Mouse (Mus musculus): Measurements from ENCODE around the gene Fam222a.

The Fam222a gene

DNA sequence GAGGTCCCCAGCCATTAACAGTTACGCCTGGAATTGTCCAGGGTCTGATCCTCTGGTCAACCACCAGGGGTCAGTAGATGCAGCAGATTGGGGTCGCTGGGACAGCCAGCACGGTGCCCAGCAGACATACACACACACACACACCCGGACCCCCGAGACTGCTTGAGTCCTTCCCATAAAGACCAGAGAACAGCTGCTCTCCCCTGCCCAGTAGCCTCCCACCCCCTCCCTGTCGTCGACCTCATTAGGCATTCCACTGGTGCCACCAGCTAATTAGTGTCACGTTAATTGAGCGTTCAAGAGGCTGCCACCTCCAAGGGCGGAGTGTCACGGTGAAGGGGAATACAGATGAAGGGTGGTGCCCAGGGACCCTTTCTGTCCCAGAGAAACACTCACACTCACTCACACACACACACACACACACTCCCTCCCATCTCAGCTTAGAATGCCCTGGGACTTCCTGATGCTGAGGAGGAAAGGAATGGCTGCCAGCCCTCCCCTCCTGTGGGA, 37.0 kb downstream of the Fam222a start:
- no peak for TF ChIP-seq GATA4 (IDR thresholded peaks at IDR 0.05; ENCODE audit: insufficient replicate concordance, low read length)

DNA sequence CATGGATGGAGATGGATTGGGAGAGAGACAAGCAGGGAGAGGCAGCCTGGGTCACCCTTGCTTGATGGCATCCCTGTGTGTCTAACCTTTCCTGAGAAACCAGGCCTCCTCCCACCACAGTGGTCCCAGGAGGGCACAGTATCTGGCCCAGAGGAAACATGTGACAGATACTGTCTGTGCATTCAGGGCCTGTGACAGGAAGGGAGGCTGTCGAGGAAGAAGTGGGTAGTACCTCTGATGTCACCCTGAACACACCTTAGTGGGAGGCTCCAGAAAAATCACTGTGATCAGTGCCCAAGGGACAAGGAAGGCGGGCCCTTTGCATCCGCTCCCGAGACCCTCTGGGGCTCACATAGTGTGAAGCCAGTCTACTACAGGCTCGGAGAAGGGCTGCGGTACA, 38.2 kb downstream of the Fam222a start:
- no peak for TF ChIP-seq GATA4 (IDR thresholded peaks at IDR 0.05; ENCODE audit: insufficient replicate concordance, low read length)

DNA sequence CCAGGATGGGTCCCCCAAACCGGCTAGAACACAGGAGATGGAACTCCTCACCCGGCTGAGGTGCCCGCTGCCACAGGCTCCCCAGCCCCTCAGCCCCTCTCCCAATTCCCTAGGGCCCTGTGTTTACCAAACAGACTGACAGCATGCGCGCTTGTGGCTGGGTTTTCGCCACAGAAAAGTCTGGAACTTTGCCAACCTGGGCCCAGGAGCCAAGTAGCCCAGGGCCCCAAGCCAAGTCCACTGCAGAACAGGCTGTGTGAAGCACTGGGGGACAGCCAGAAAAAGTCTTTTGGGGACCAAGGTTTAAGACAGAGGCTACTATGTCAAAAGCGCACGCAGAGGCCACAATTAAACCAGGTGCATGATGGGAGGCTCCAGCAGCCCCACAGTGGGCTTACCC, 39.8 kb downstream of the Fam222a start:
- no peak for TF ChIP-seq GATA4 (IDR thresholded peaks at IDR 0.05; ENCODE audit: insufficient replicate concordance, low read length)

GRCm38 (mm10) chr5:114608516-114608915, 40.7 kb downstream of the Fam222a start:
- TF ChIP-seq GATA4 (IDR thresholded peaks at IDR 0.05; ENCODE audit: insufficient replicate concordance, low read length) = no peak

GRCm38 (mm10) chr5:114611256-114611655, 43.4 kb downstream of the Fam222a start:
- no peak for TF ChIP-seq GATA4 (IDR thresholded peaks at IDR 0.05; ENCODE audit: insufficient replicate concordance, low read length)

GRCm38 (mm10) chr5:114611968-114612608, 44.3 kb downstream of the Fam222a start:
- TF ChIP-seq GATA4 (IDR thresholded peaks at IDR 0.05; ENCODE audit: insufficient replicate concordance, low read length) = no peak

DNA sequence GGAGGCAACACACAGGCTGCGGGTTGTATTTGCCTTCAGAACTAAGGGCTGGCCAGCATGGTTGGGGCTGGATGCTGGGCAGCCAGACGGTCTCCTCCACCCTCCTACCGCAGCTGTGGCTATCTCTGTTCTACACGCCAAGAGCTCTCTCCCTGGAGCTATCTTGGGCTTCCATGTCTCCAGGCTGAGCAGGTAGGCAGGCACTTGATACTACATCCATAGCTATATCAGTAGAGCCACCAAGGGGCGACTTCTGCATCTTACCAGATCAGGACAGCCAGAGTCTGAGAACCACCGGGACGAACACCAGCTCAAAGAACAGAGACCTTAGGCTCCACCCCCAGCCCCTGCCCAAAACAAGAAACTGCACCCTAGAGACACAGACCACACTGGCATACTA, 47.0 kb downstream of the Fam222a start:
- TF ChIP-seq GATA4 (IDR thresholded peaks at IDR 0.05; ENCODE audit: insufficient replicate concordance, low read length) = no peak

- no peak for TF ChIP-seq GATA4 (IDR thresholded peaks at IDR 0.05; ENCODE audit: insufficient replicate concordance, low read length)
Observed at GRCm38 (mm10) chr5:114616336-114617061, 48.7 kb downstream of the Fam222a start.

GRCm38 (mm10) chr5:114617809-114618208, 50.0 kb downstream of the Fam222a start:
- TF ChIP-seq GATA4 (IDR thresholded peaks at IDR 0.05; ENCODE audit: insufficient replicate concordance, low read length) = no peak

- no peak for TF ChIP-seq GATA4 (IDR thresholded peaks at IDR 0.05; ENCODE audit: insufficient replicate concordance, low read length)
Observed at GRCm38 (mm10) chr5:114618851-114619250, 51.0 kb downstream of the Fam222a start.

DNA sequence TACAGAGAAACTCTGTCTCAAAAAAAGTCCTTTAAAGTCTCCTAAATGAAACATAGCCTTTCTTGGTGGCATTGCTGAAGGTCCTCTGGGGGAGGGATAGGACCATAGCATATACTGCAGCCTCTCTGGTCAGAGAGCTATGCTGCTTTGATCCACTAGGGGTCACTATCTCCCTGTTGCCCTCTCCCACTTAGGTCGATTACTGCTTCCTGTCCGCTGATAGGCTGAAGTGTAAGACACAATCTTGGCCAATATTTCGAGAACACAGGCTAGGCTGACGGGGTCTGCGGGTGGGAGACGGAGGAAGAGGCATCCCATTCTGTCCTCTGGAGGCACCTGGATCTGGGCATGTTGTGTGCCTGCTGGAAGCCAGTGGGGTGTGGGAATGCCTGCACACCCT, 52.5 kb downstream of the Fam222a start:
- no peak for TF ChIP-seq GATA4 (IDR thresholded peaks at IDR 0.05; ENCODE audit: insufficient replicate concordance, low read length)

DNA sequence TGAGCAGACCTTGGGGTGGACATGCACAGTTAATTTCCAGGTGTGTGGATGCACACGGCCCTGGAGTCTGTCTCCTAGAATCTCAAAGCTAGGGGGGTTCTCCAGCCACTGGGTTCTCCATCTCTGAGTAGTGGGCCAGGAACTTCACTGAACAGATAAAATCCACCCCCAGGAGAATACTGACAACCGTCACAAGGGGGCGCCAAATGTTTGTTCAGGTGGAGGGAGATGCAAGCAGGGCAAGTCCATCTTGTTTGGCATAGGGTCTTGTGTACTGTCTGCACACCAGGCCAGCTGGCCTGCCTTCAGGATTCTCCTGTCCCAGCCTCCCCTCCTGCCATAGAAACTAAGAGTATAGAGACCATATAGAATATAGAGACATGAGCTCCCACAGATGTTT, 57.8 kb downstream of the Fam222a start:
- no peak for TF ChIP-seq GATA4 (IDR thresholded peaks at IDR 0.05; ENCODE audit: insufficient replicate concordance, low read length)

DNA sequence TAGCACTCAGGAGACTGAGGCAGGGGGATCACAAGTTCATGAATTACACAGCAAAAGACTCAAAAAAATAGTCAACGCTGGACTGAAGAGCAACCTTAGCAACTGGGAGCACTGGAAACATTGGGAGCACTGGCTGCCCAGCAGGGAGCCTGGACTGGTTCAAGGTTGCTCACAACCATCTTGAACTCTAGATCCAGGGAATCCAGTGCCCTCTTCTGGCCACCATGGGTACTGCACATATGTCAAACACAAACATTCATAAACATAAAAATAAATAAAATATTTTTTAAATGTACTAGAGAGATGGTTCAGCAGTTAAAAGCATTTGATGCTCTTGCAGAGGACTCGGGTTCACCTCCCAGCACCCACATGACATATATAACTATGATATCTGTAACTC, 63.5 kb downstream of the Fam222a start:
- TF ChIP-seq GATA4 (IDR thresholded peaks at IDR 0.05; ENCODE audit: insufficient replicate concordance, low read length) = no peak

- TF ChIP-seq GATA4 (IDR thresholded peaks at IDR 0.05; ENCODE audit: insufficient replicate concordance, low read length) = no peak
Observed at GRCm38 (mm10) chr5:114636091-114636490, 68.3 kb downstream of the Fam222a start.

DNA sequence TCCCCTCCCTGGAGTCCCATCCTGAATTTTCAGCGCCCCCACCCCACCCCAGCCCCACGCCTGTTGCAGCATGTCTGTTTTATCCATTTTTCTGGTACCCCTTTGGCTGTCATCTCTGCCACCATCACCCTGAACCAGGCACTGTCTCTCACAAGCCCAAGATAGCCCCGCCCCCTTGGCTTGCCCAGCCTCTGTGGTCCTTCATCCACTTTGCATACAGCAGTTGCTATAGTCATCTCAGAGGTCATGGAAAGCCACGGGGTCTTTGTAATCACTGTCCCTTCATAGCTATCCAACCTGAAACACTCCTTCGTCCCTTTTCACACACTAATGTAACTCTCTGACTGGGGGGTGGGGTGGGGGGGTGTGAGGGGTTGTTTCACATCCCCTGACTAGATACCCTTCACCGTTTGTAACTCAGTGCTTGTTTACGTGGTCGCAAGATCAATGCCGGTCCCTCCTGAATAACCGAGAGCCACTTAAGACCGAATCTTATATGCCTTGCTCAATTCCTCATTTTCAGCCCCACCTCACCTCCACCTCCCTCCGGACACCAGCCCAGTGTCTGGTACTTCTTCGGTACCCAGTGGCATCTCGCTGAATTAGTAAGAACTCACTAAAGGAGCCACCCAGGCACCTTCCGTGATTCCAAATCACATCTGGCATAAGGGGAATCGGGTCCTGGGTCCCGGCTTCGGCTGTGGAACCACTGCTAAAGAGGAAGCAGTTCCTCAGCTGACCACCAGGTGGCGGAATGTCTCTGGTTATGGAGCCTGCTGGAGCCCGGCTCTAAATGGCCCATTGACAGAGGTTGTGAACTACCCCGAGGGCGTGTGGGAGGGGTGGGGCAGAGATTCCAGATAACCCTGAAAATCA, 71.2 kb downstream of the Fam222a start:
- peak; percentile 14; the same call in 1 of the 2 replicates for TF ChIP-seq GATA4 (IDR thresholded peaks at IDR 0.05; ENCODE audit: insufficient replicate concordance, low read length)

DNA sequence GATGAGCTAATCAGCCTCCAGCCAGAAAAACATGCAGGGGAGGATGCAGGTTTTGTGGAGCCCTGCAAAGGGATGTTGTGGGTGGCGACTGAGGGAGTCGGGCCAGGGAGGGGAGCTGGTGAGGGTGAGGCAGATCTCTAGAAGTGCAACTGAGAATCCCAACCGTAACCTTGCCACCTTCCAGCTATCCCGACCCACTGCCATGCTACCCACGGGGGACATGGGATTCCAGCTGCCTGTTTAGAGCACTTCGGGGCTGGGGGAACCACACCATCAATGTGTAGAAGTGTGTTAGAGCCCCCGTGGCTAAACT, 71.8 kb downstream of the Fam222a start:
- no peak for TF ChIP-seq GATA4 (IDR thresholded peaks at IDR 0.05; ENCODE audit: insufficient replicate concordance, low read length)

Data from liver, adult (tissue).